Mouse (Mus musculus) fibroblast of lung, adult 2 months (primary cell): ENCODE measurements at regions not wholly inside any gene's neighbourhood (a gene's known extent, or its start where the extent isn't known, plus 50 kb on each side); places are given as distances from the start of the nearest gene placed in this dataset.

Experiments
- DNase-seq: peaks from one replicate; pipeline ENCODE4 v3.0.0-alpha.2; 2011; ENCODE audit warnings: low read depth

- no peak for DNase-seq
Observed at GRCm38 (mm10) chr2:173368899-173369298, 92.6 kb upstream of the Pmepa1 start.

DNA sequence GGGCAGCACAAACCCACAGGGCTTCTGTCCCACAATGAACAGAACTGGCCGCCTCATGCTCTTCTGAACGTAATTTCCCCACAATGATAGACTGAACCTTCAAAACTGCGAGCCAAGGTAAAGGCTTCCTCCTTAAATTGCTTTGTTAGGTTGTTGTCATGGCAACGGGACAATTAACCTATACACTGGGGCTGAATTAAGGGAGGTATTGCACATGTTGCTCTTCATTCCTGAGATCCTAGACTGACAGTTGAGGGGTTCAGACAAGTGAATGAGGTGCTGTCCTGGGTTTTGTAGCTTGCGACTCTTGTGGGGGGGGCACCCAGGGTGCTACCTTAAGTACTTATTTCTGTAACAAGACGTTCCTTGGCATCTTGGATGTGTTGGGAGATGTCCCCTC, 100.6 kb upstream of the Pmepa1 start:
- no peak for DNase-seq

DNA sequence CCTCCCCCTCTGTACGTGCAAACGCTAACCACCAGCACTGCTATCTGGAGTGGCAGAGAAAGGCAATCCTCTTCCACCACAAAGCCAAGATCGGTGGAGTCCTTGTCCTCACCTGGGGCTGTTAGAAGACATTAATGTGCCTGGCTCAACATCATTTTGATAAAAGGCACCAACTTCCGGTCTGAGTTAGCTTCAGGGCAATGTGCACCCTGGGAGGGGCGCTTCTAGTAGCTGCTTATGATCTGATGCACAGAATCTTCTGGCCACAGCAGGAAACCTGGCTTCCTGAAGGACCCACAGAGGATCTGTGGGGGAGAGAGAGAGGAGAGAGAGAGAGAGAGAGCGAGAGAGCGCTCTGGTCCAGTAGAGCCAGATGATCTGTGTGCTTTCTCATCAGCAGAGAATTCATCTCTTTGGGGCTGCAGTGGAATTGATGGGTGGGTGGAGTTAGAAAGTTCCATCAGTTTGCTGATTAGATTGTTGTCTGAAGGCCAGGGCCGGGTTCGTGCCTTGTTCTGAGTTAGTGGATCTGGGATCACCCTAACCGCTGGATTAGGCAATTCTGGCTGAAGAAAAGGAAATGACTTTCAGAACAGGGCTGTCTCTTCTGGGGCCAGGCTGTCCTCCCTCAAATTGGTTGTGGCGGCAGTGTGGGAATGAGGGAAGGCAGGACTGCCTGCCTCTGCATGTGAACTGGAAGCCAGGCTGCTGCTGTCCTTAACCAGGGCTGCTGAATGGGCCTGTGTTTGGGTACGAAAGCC, 101.3 kb upstream of the Pmepa1 start:
- DNase-seq, result peak; percentile 98

DNA sequence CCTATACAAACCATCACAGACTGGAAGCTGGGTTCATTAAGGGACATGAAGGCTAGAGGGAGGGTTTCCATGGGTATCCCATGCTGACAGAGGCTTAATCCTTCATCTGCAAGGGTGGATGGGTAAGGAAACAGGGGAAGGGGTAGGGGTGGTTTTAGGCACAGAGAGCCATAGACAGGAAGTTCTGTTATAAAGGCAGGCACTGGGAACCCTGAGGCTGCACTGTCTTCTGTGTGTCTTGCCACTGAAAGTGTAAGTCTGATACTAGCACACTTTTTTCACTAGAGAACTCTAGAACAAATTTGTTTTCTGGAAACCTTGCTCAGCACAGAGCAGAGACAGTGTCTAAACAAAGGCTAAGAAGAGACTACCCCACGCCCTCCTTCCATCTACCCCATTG, 103.4 kb upstream of the Pmepa1 start:
- DNase-seq, result no peak

DNA sequence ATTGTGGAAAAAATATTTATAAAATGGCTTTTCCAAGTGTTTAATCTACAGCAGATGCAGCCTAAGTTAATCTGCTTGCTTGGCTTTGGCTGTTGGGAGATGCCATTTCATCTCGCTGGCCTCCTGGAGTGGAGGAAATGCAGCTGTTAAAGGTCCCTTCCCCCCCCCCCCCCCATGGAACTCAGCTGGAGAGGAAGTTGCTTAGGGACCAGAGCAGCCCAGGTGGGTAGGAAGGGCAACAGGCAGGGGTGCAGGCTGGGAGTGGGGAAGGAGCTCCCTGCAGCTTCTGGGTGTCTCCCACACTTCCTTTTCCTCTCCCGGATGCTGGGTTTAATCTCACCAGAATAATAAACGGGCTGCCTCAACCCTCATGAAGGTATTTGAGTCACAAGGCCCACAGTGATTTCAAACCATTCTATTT, 104.0 kb upstream of the Pmepa1 start:
- no peak for DNase-seq

DNA sequence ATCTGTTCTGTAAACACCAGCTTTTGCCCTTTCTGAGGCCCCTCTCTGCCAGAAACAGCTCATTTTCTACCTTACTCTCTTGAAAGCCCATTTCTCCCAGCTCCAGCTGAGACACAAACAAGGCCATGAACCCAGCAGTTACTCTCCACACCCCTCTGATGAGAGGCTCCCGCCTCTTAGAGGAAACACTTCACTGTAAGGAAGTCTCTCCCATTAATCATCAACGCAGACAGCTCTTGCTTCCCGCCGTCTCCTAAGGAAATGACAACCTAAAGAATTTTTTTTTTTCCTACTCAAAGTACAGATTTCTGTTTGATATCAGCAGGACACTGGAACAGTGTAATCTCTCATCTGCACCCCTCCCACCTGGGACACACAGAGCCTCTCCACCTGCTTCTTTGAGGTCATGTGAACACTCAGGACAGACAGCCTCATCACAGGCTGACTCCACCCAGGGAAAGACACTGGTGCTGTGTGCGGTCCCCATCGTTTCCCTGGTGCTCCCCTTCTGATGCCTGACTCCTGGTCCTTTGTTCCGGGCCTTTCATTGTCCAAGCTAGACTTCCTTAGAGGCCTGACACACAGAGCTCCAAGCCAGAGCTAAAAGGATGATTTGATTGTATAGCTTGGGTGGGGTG, 106.0 kb upstream of the Pmepa1 start:
- DNase-seq, result no peak

DNA sequence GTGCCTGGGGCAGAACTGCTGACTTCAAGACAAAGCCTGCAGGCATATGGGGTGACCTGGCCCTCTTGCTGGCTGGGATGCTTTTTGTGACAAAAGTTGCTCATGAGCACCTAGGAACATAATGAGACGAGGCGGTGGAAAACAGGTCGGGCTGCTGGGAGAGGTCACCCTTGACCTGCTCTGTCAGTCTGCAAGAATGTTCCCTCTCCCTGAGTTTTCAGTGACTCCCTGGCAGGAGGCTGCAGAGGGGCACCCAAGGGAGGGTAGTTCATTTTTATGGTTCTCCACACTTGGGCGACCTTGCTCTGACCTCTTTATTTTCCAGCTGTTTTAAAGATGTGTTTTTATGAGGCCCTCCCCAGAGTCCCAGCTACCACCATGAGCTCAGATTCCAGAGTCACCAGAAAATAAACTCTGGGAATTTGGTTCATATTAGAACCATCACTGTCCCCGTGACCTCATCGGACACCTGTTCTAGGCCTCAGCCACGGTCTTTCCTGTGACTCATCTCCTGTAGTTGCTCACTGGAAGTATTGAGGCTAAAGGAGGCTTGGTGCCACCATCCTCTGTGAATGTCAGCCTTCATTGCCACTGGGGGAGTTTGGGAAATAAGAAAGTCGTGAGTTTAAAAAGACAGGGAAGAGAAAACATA, 108.7 kb upstream of the Pmepa1 start:
- peak; percentile 64 for DNase-seq

- peak; percentile 72 for DNase-seq
Observed at GRCm38 (mm10) chr2:173385722-173386141, 109.4 kb upstream of the Pmepa1 start.

DNA sequence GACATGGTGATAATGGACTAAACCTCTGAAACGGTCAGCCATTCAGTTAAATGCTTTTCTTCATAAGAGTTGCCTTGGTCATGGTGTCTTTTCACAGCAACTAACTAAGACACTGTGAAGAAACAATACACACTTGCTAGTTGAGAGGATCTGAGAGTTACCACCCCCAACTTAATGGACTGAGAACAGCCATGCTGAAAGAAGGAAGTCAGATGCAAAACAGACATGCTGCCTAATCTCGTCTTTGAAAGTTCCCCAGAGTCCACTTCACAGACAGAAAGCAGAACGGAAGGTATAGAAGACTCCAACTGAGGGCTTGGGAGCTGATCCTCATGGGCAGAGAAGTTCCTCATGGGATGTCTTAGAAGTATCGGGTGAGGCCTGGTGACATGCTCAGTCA, 111.8 kb upstream of the Pmepa1 start:
- DNase-seq, result no peak

DNA sequence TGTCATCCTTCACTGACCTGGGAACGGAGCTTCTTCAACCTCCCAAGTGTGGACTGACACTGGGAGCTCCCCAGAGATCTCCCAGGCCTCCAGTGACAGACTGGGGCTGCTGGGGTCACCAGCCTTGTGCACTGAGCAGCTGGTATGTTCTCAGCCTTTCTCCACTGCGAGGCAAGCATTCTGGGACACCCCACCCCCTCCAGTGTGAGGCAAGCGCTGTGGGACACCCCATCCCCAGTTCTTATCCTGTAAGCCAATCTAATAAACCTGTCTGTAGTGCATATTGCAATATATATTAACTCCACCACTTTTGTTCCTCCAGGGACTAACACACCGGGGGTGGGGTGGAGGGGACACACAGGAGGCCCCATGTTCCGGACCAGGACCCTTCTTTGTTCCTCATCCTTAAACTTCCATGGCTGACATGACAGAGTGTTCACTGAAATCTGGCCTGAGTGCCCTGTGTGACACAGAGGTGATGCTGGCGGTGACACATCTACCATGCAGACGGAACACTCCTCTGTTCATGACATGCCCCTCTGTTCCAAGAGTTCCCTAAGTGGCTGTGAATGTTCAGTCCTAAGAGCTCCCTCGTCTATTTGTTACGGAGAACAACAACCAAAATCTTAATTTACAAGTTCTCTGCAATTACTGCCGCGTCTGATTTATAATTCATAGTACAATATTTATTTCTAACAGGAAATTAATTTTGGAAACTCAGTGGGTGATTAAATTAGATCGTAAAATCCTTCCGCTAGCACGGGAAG, 116.4 kb upstream of the Pmepa1 start:
- no peak for DNase-seq

- DNase-seq, result no peak
Observed at GRCm38 (mm10) chr2:173393324-173393592, 116.9 kb upstream of the Pmepa1 start.

GRCm38 (mm10) chr2:173395526-173395925, 119.2 kb upstream of the Pmepa1 start:
- DNase-seq, result no peak

- DNase-seq, result no peak
Observed at GRCm38 (mm10) chr2:173397846-173398331, 121.6 kb upstream of the Pmepa1 start.

GRCm38 (mm10) chr2:173405629-173406028, 116.8 kb upstream of the 1700021F07Rik start:
- no peak for DNase-seq

GRCm38 (mm10) chr2:173406344-173407094, 115.9 kb upstream of the 1700021F07Rik start:
- DNase-seq, result no peak

- DNase-seq, result no peak
Observed at GRCm38 (mm10) chr2:173407133-173407532, 115.3 kb upstream of the 1700021F07Rik start.

DNA sequence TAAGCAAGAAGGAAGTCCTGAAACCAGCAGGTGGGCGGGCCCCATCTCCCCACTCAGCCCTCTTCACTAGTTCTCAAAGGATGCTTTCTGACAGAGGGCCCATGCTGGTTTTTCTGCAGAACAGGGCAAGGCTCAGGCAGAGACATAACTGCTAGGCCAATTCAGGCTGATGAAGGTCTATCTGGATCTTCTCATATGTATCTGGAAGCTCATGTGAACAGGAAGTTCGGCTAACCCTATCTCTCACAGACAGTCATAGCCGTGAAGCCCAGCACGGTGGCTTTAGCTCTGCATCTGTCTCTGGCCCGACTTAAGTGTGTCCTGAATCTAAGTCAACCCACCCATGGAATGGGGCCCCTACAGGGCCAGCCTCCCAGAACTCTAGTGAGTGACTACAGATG, 113.7 kb upstream of the 1700021F07Rik start:
- DNase-seq, result no peak

GRCm38 (mm10) chr2:173409433-173409832, 113.0 kb upstream of the 1700021F07Rik start:
- DNase-seq, result no peak

GRCm38 (mm10) chr2:173413906-173414656, 108.3 kb upstream of the 1700021F07Rik start:
- peak; percentile 86 for DNase-seq

- DNase-seq, result no peak
Observed at GRCm38 (mm10) chr2:173415429-173415828, 107.0 kb upstream of the 1700021F07Rik start.

GRCm38 (mm10) chr2:173416921-173417320, 105.5 kb upstream of the 1700021F07Rik start:
- no peak for DNase-seq
